Mouse (Mus musculus) forebrain, embryonic 11.5 days (tissue): ENCODE results near the gene Vps37b. TPM values are rescaled to one million over a fixed set of nuclear protein-coding genes. Genes with fewer than 3 reads are reported as not detected.

Experiments
- ATAC-seq: fragments of 200-750 bp; cut with Nextera tagmentation; replicated peaks from 2 replicates; pipeline ENCODE4 v1.8.0; 2017; ENCODE audit warnings: moderate TSS enrichment; ENCODE audit not compliant: low FRiP score
- DNase-seq: peaks from one replicate; pipeline ENCODE4 v3.0.0-alpha.2; 2017; ENCODE audit warnings: low spot score
- H3K27ac ChIP-seq: fragments of 300-500 bp; sonication (generic); 2 replicates; pipeline ENCODE4 v1.5.1; 2014; ENCODE audit warnings: low read depth, low read length
- H3K27me3 ChIP-seq: fragments of 300-500 bp; sonication (generic); 2 replicates; pipeline ENCODE4 v1.6.1; 2014; ENCODE audit warnings: mild to moderate bottlenecking, low read length, mixed read lengths; ENCODE audit not compliant: control insufficient read depth, insufficient read depth
- H3K36me3 ChIP-seq: fragments of 300-500 bp; sonication (generic); 2 replicates; pipeline ENCODE4 v1.6.1; 2014; ENCODE audit warnings: mild to moderate bottlenecking, low read length, moderate library complexity, mixed read lengths; ENCODE audit not compliant: control insufficient read depth, insufficient read depth
- H3K4me1 ChIP-seq: fragments of 300-500 bp; sonication (generic); replicated peaks from 2 replicates; pipeline ENCODE4 v1.6.1; 2014; ENCODE audit warnings: low read length, mixed read lengths; ENCODE audit not compliant: control insufficient read depth, insufficient read depth
- H3K4me2 ChIP-seq: fragments of 300-500 bp; sonication (generic); 2 replicates; pipeline ENCODE4 v1.6.1; 2014; ENCODE audit warnings: low read depth, mild to moderate bottlenecking, low read length, moderate library complexity, mixed read lengths; ENCODE audit not compliant: severe bottlenecking
- H3K4me3 ChIP-seq: fragments of 300-500 bp; sonication (generic); 2 replicates; pipeline ENCODE4 v1.5.1; 2014; ENCODE audit warnings: low read depth, low read length
- H3K9ac ChIP-seq: fragments of 300-500 bp; sonication (generic); 2 replicates; pipeline ENCODE4 v1.6.1; 2014; ENCODE audit warnings: low read length
- H3K9me3 ChIP-seq: fragments of 300-500 bp; sonication (generic); 2 replicates; pipeline ENCODE4 v1.6.1; 2016; ENCODE audit warnings: low read length, mixed read lengths; ENCODE audit not compliant: control insufficient read depth
- WGBS: fragments of 180-500 bp; shearing (Covaris S2); extraction: QIAGEN DNeasy Blood & Tissue Kit; methylation state at CpG from one replicate; pipeline ENCODE4 v1.1.7; 2014; 5-methylcytosine and 5-hydroxymethylcytosine counted together
- polyA plus RNA-seq: library from polyadenylated mRNA; unstranded; fragments of >200 nt; fragmentation: Nextera tagmentation; extraction: Ambion mirVana; gene quantifications from 2 replicates; pipeline ENCODE4 v1.2.1, GENCODE M21; 2014

Gene Vps37b
- polyA plus RNA-seq, 1 experiment from 2014 or later: 60.2 TPM

- Histone ChIP-seq H3K4me2 (peak overlapping the region; percentile 84), H3K36me3 (no peaks in the 10 kb centered on the region), H3K27me3 (no peaks in the 10 kb centered on the region), H3K27ac (peak overlapping the region; percentile 78), H3K4me1 (peaks cover 28% of the 10 kb centered on the region), H3K9me3 (no peaks in the 10 kb centered on the region), H3K4me3 (peak overlapping the region; percentile 92), H3K9ac (peak overlapping the region; percentile 96)
- ATAC-seq (no peak), DNase-seq (no peak)
- 43% methylated on average over 12 of the region's 12 CpGs for WGBS
Measured at GRCm38 (mm10) chr5:124030386-124031067, 1.5 kb downstream of the Vps37b start.

GRCm38 (mm10) chr5:124029220-124030035 lies 2.6 kb downstream of the Vps37b start:
- no peak for DNase-seq
- Histone ChIP-seq H3K9me3 (no peaks in the 10 kb centered on the region), H3K27ac (no peak overlapping the region), H3K4me3 (no peak overlapping the region), H3K4me1 (peaks cover 33% of the 10 kb centered on the region), H3K9ac (no peak overlapping the region), H3K27me3 (no peaks in the 10 kb centered on the region), H3K36me3 (no peaks in the 10 kb centered on the region), H3K4me2 (peak overlapping the region; percentile 11; the same call in 1 of the 2 replicates)
- ATAC-seq: no peak
- 95% methylated on average over 19 of the region's 19 CpGs for WGBS

DNA sequence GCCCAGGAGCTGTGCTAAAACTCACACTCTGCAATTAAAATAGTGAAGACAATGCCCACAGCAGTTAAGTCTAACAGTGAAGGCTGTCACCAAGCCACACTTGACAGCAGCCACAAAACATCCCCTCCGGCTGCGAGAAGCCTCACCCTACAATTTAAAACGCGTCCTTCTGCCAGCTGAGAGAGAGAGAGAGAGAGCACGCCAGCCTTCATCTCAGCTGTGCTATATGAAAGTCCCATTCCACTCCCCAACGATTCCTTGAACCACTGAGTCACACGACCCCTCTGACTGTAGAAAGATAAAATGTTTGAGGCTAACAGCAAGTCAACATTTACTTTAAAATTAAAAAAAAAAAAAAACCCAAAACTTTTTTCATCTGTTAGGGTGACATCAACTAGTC lies 3.4 kb downstream of the Vps37b start:
- WGBS: 68% methylated on average over 7 of the region's 7 CpGs

GRCm38 (mm10) chr5:124027702-124028470 lies 4.2 kb downstream of the Vps37b start:
- Histone ChIP-seq H3K36me3 (no peaks in the 10 kb centered on the region), H3K27ac (peak overlapping the region; percentile 46; the same call in 1 of the 2 replicates), H3K4me2 (peak overlapping the region; percentile 18; the same call in 1 of the 2 replicates), H3K4me3 (no peak overlapping the region), H3K4me1 (peaks cover 33% of the 10 kb centered on the region), H3K9me3 (no peaks in the 10 kb centered on the region), H3K27me3 (no peaks in the 10 kb centered on the region), H3K9ac (no peak overlapping the region; the same call in 1 of the 2 replicates)
- WGBS: 55% methylated on average over 19 of the region's 19 CpGs
- DNase-seq (no peak), ATAC-seq (no peak)

More for the DNA sequence above, 3.4 kb downstream of the Vps37b start:
- no peaks in the 10 kb centered on the region for H3K9me3 ChIP-seq
- H3K4me1 ChIP-seq: peaks cover 33% of the 10 kb centered on the region
- DNase-seq (no peak), ATAC-seq (no peak)
- no peaks in the 10 kb centered on the region for H3K27me3 ChIP-seq
- H3K9ac ChIP-seq: no peak overlapping the region; the same call in 1 of the 2 replicates
- peak overlapping the region; percentile 25; the same call in 1 of the 2 replicates for H3K27ac ChIP-seq
- H3K4me3 ChIP-seq: no peak overlapping the region
- peak overlapping the region; percentile 18; the same call in 1 of the 2 replicates for H3K4me2 ChIP-seq
- no peaks in the 10 kb centered on the region for H3K36me3 ChIP-seq

DNA sequence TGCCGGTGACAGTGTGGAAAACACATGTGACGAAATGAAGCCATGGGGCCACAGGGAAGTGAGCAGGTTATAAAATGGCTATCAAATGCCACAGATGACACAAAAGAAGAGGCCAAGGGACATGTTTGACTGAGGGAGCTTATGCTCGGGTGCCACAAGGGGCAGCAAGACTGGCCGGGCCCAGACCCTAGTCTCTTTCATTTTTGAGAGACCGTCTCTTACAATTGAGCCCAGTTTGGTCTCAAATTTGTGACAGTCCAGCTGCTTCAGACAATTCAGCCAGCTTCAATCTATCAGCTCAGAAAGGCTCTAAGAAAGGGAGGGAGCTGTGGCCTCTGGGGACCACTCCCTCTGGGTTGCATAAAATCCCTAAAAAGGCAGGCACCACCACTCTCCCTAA lies 5.5 kb downstream of the Vps37b start:
- 54% methylated on average over 5 of the region's 5 CpGs for WGBS
- H3K4me3 ChIP-seq: no peak overlapping the region
- H3K27me3 ChIP-seq: no peaks in the 10 kb centered on the region
- peak overlapping the region; percentile 53; the same call in 1 of the 2 replicates for H3K27ac ChIP-seq
- H3K9ac ChIP-seq: no peak overlapping the region
- DNase-seq (no peak), ATAC-seq (no peak)
- H3K9me3 ChIP-seq: no peaks in the 10 kb centered on the region
- H3K4me2 ChIP-seq: no peak overlapping the region
- peaks cover 33% of the 10 kb centered on the region for H3K4me1 ChIP-seq
- H3K36me3 ChIP-seq: no peaks in the 10 kb centered on the region

GRCm38 (mm10) chr5:124025587-124026441 lies 6.3 kb downstream of the Vps37b start:
- Histone ChIP-seq H3K4me3 (no peak overlapping the region), H3K4me2 (no peak overlapping the region), H3K9me3 (no peaks in the 10 kb centered on the region), H3K36me3 (no peaks in the 10 kb centered on the region), H3K9ac (no peak overlapping the region), H3K27ac (0 out of 2 replicates have a peak overlapping the region, but pooled peaks have one; percentile 53), H3K4me1 (peaks cover 33% of the 10 kb centered on the region), H3K27me3 (no peaks in the 10 kb centered on the region)
- ATAC-seq (no peak), DNase-seq (no peak)
- 88% methylated on average over 15 of the region's 15 CpGs for WGBS

GRCm38 (mm10) chr5:124025146-124025545 lies 6.9 kb downstream of the Vps37b start:
- Histone ChIP-seq H3K9ac (no peak overlapping the region), H3K27me3 (no peaks in the 10 kb centered on the region), H3K27ac (no peak overlapping the region), H3K36me3 (no peaks in the 10 kb centered on the region), H3K9me3 (no peaks in the 10 kb centered on the region), H3K4me2 (no peak overlapping the region), H3K4me1 (peaks cover 30% of the 10 kb centered on the region; the same call in 1 of the 2 replicates), H3K4me3 (no peak overlapping the region)
- ATAC-seq (no peak), DNase-seq (no peak)
- WGBS: 44% methylated on average over 9 of the region's 9 CpGs
